ENCODE assay signal across 9 mouse cellular contexts in genomic region chr2:172551081-172551720, GRCm38 (mm10). TPM values are rescaled to one million over a fixed set of nuclear protein-coding genes. Genes with fewer than 3 reads are reported as not detected.
DNase-seq lines count a peak whose midpoint lies in the region; ATAC-seq lines count a peak whose summit lies in the region.
"Had no signal": no experiment of that assay in that cellular context is flagged by ENCODE, and none has a peak within 500 bp of the region (broad histone marks: within the 10 kb centered on the region; RNA-seq: fewer than 3 reads in every experiment).

No protein-coding gene starts in this region.

- peaks cover 25% of the 10 kb centered on the region for H3K4me1 ChIP-seq in liver, embryonic 12.5 days
- H3K4me1 ChIP-seq in embryonic facial prominence, embryonic 10.5 days, result peaks cover 73% of the 10 kb centered on the region
- H3K4me1 ChIP-seq in hindbrain, embryonic 13.5 days (replicated peaks), result peaks cover 39% of the 10 kb centered on the region
- peaks cover 44% of the 10 kb centered on the region for H3K4me1 ChIP-seq in neural tube, embryonic 13.5 days (replicated peaks)

- no peak overlapping the region for H3K9ac ChIP-seq in liver, embryonic 12.5 days
- H3K9ac ChIP-seq in hindbrain, embryonic 13.5 days, result no peak overlapping the region
- no peak overlapping the region for H3K9ac ChIP-seq in neural tube, embryonic 13.5 days
- H3K9ac ChIP-seq: liver, embryonic 14.5 days had no signal

- WGBS in liver, embryonic 12.5 days (ENCODE audit: insufficient replicate concordance), result 3% methylated on average over 57 of the region's 57 CpGs
- WGBS in embryonic facial prominence, embryonic 10.5 days, result under 1% methylated on average over 57 of the region's 57 CpGs
- WGBS in hindbrain, embryonic 13.5 days, result under 1% methylated on average over 57 of the region's 57 CpGs
- WGBS in neural tube, embryonic 13.5 days, result under 1% methylated on average over 57 of the region's 57 CpGs

- H3K27me3 ChIP-seq in liver, embryonic 12.5 days (replicated peaks), result peaks cover 99% of the 10 kb centered on the region
- peaks cover 100% of the 10 kb centered on the region for H3K27me3 ChIP-seq in embryonic facial prominence, embryonic 10.5 days (replicated peaks; ENCODE audit: low read depth, poor library complexity, severe bottlenecking)
- peaks cover 99% of the 10 kb centered on the region for H3K27me3 ChIP-seq in hindbrain, embryonic 13.5 days
- H3K27me3 ChIP-seq in neural tube, embryonic 13.5 days, result peaks cover 100% of the 10 kb centered on the region

- H3K27ac ChIP-seq in liver, embryonic 12.5 days, result no peak overlapping the region
- H3K27ac ChIP-seq in embryonic facial prominence, embryonic 10.5 days (replicated peaks), result peak overlapping the region; percentile 78
- no peak overlapping the region for H3K27ac ChIP-seq in hindbrain, embryonic 13.5 days
- no peak overlapping the region for H3K27ac ChIP-seq in neural tube, embryonic 13.5 days (replicated peaks)
- H3K27ac ChIP-seq: liver, embryonic 14.5 days had no signal

- H3K4me3 ChIP-seq in liver, embryonic 12.5 days, result no peak overlapping the region
- peak overlapping the region; percentile 66 for H3K4me3 ChIP-seq in embryonic facial prominence, embryonic 10.5 days
- peak overlapping the region; percentile 20 for H3K4me3 ChIP-seq in hindbrain, embryonic 13.5 days
- peak overlapping the region; percentile 24 for H3K4me3 ChIP-seq in neural tube, embryonic 13.5 days

- H3K9me3 ChIP-seq in liver, embryonic 12.5 days (replicated peaks), result no peaks in the 10 kb centered on the region
- no peaks in the 10 kb centered on the region for H3K9me3 ChIP-seq in embryonic facial prominence, embryonic 10.5 days
- H3K9me3 ChIP-seq in hindbrain, embryonic 13.5 days, result no peaks in the 10 kb centered on the region
- no peaks in the 10 kb centered on the region for H3K9me3 ChIP-seq in neural tube, embryonic 13.5 days

- DNase-seq in liver, result no peak
- DNase-seq in embryonic facial prominence, embryonic 10.5 days (ENCODE audit: low spot score), result peak; percentile 69
- no peak for DNase-seq in right cerebral cortex, postnatal 4 days
- no peak for DNase-seq in adrenal gland, postnatal 25 days
- DNase-seq in cerebellum, postnatal 4 days (ENCODE audit: low spot score in 2 of 2), result no peak

- no peak for ATAC-seq in liver, embryonic 12.5 days
- no peak for ATAC-seq in hindbrain, embryonic 13.5 days (ENCODE audit: low FRiP score)
- no peak for ATAC-seq in neural tube, embryonic 13.5 days (ENCODE audit: low read depth)

- H3K36me3 ChIP-seq in liver, embryonic 12.5 days, result no peaks in the 10 kb centered on the region
- H3K36me3 ChIP-seq in embryonic facial prominence, embryonic 10.5 days (replicated peaks), result peaks cover 20% of the 10 kb centered on the region
- H3K36me3 ChIP-seq in hindbrain, embryonic 13.5 days, result no peaks in the 10 kb centered on the region
- no peaks in the 10 kb centered on the region for H3K36me3 ChIP-seq in neural tube, embryonic 13.5 days

- peak overlapping the region; percentile 28 for H3K4me2 ChIP-seq in liver, embryonic 12.5 days
- H3K4me2 ChIP-seq in hindbrain, embryonic 13.5 days, result peak overlapping the region; percentile 34
- H3K4me2 ChIP-seq in neural tube, embryonic 13.5 days, result peak overlapping the region; percentile 43

RNA-seq across cellular contexts. Expression of gene Tfap2c, which starts 1.8 kb away (rescaled TPM):
- polyA plus RNA-seq in liver, embryonic 12.5 days (2016; fragmentation: Nextera tagmentation; extraction: Ambion mirVana), result not detected in 2 replicates
- 13.7 and 15.4 TPM in 2 replicates for polyA plus RNA-seq in embryonic facial prominence, embryonic 10.5 days (2016; fragmentation: Nextera tagmentation; extraction: Ambion mirVana)
- 0.28 and 0.66 TPM in 2 replicates for polyA plus RNA-seq in hindbrain, embryonic 13.5 days (2015; fragmentation: Nextera tagmentation; extraction: Ambion mirVana)
- polyA plus RNA-seq in neural tube, embryonic 13.5 days (2015; fragmentation: Nextera tagmentation; extraction: Ambion mirVana), result 0.60 and 1.0 TPM in 2 replicates
- not detected in 2 replicates for total RNA-seq in adrenal gland, postnatal 25 days (2021)
- polyA plus RNA-seq: liver, embryonic 14.5 days had no signal
